Mouse (Mus musculus) forebrain, embryonic 12.5 days (tissue): Measurements from ENCODE around the gene Ceacam20. TPM values are rescaled to one million over a fixed set of nuclear protein-coding genes. Genes with fewer than 3 reads are reported as not detected.

Source experiments
- ATAC-seq: fragments of 200-750 bp; cut with Nextera tagmentation; 2 replicates; pipeline ENCODE4 v1.8.0; 2017; ENCODE audit warnings: moderate TSS enrichment; ENCODE audit not compliant: low FRiP score
- H3K27ac ChIP-seq: fragments of 300-500 bp; sonication (generic); 2 replicates; pipeline ENCODE4 v1.5.1; 2016; ENCODE audit warnings: mild to moderate bottlenecking
- H3K27me3 ChIP-seq: fragments of 300-500 bp; sonication (generic); 2 replicates; pipeline ENCODE4 v1.6.1; 2016; ENCODE audit warnings: mild to moderate bottlenecking
- H3K36me3 ChIP-seq: fragments of 300-500 bp; sonication (generic); replicated peaks from 2 replicates; pipeline ENCODE4 v1.6.1; 2016; ENCODE audit warnings: mild to moderate bottlenecking
- H3K4me1 ChIP-seq: fragments of 300-500 bp; sonication (generic); 2 replicates; pipeline ENCODE4 v1.6.1; 2016
- H3K4me2 ChIP-seq: fragments of 300-500 bp; sonication (generic); 2 replicates; pipeline ENCODE4 v1.6.1; 2016; ENCODE audit warnings: mild to moderate bottlenecking, moderate library complexity
- H3K4me3 ChIP-seq: fragments of 300-500 bp; sonication (generic); replicated peaks from 2 replicates; pipeline ENCODE4 v1.5.1; 2016; ENCODE audit warnings: mild to moderate bottlenecking
- H3K9ac ChIP-seq: fragments of 300-500 bp; sonication (generic); 2 replicates; pipeline ENCODE4 v1.6.1; 2016; ENCODE audit warnings: mild to moderate bottlenecking
- H3K9me3 ChIP-seq: fragments of 300-500 bp; sonication (generic); 2 replicates; pipeline ENCODE4 v1.6.1; 2016
- WGBS: fragments of 180-500 bp; shearing (Covaris S2); methylation state at CpG from one replicate; pipeline ENCODE4 v1.1.7; 2016; 5-methylcytosine and 5-hydroxymethylcytosine counted together
- polyA plus RNA-seq: library from polyadenylated mRNA; unstranded; fragments of >200 nt; fragmentation: Nextera tagmentation; extraction: Ambion mirVana; gene quantifications from 2 replicates; pipeline ENCODE4 v1.2.1, GENCODE M21; 2016

Ceacam20 gene
- polyA plus RNA-seq, 1 experiment from 2014 or later: not detected

DNA sequence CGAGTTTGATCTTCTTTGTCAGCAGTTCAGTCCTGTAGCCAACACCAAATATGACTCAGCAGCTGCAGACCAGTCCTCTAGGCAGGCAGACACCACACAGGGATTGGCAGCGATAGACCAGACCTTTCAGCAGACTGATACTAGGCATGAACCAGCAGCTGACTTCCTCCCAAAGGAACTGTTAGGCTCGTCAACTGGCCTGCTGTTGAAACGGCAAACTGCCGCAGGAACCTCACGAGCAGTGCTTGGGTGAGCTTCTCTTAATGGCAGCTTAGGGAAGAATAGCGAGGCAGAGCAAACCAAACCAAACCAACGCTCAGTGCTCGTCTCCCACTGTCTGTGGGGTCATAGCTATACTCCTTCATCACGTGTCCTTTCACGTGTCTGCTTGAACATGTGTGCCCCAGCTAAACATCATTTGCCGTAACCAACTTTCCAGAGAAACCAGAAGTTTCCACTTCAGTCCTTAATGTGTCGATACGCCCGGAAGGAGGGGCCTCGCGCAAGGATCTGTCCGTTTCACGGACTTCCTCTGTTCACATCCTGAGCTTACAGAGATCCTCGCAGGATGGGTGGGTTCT is 30.0 kb upstream of the Ceacam20 start:
- Histone ChIP-seq H3K27ac (no peak overlapping the region), H3K9me3 (no peaks in the 10 kb centered on the region), H3K27me3 (no peaks in the 10 kb centered on the region), H3K4me1 (0 out of 2 replicates have a peak, but pooled peaks cover 6% of the 10 kb centered on the region), H3K36me3 (no peaks in the 10 kb centered on the region), H3K4me3 (no peak overlapping the region), H3K4me2 (no peak overlapping the region), H3K9ac (no peak overlapping the region)
- ATAC-seq: no peak
- WGBS: 84% methylated on average over 20 of the region's 20 CpGs

DNA sequence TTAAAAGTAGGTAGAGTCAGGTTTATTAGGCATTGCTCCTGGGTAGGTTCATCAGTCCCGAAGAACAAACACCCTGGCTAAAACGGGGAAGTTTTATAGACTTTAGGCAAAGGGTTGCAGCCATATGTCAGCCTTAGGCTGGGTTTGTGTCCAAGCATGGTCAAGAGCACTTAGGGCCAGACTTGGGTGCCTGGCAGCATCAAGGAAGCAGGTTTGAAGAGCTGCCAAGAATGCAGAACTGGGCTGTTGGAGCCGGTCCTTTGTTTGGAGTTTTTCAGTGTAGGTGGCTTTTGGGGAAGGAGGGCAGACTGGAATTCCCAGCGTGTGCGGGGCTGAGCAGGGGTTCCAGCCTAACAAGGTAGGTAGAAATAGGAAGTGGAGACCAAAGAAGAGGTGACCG is 29.3 kb upstream of the Ceacam20 start:
- WGBS: 81% methylated on average over 6 of the region's 6 CpGs
- no peak overlapping the region for H3K9ac ChIP-seq
- no peak overlapping the region for H3K4me2 ChIP-seq
- H3K27ac ChIP-seq: no peak overlapping the region
- H3K4me3 ChIP-seq: no peak overlapping the region
- H3K36me3 ChIP-seq: no peaks in the 10 kb centered on the region
- ATAC-seq: no peak
- no peaks in the 10 kb centered on the region for H3K9me3 ChIP-seq
- no peaks in the 10 kb centered on the region for H3K27me3 ChIP-seq
- 0 out of 2 replicates have a peak, but pooled peaks cover 6% of the 10 kb centered on the region for H3K4me1 ChIP-seq

DNA sequence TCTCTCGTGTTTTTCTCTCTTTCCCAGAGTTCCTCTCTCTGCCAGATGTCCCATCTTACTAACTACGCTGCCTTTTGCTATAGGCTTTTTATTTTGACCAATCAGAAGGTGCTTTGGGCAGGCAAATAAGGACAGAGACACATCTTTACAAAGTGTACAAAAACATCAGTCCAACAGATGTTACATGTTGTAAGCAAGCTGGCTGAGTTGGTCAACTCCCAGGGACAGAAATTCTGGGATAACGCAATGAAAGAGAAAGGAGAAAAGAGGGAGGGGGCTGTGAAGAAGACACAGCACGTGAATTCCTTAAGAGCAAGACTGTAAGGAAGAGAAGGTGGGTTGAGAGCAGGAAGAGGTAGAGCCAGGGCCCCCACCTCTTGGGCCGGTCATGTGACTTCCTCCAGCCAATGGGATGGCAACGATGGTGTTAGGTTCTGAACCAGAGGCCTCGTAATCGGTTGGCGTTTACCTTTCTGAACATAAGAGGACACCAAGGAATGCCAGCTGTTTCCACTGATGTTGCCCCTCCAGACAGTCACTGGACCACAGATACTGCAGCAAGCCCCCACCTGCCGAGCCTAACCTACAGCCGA is 27.9 kb upstream of the Ceacam20 start:
- 86% methylated on average over 11 of the region's 11 CpGs for WGBS
- H3K9ac ChIP-seq: no peak overlapping the region

DNA sequence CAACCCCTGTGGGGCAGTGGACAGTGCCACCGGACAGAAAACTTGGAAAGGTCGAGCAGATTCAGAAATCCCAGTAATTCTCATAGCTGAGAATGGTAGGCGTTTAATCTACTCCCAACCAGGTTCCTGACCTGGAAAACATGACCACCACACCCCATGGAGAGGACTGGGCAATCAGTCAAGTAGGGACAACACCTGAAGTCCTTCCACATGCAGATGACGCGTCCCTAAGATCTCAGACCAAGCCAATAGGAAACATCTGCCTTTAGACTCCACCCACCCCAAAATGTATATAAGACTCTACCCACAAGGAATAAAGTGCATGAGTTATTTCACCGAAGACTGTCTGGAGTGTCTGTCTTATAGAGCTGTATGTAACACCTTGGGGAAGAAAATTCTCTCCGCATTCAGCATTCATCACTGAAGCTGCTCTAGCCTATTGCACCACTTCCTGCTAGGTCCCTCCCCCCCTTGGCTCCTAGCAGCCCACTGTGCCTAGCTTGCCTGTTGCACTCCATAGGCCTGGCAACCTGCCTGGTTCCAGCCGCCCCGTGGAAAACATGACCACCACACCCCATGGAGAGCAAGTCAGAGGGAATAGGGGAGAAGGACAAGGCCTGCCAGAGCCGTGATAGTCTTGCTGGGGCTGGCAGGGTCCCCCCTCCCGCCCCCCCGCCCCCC is 25.5 kb upstream of the Ceacam20 start:
- no peak for ATAC-seq
- H3K4me3 ChIP-seq: no peak overlapping the region

More for the DNA sequence above, 27.9 kb upstream of the Ceacam20 start:
- Histone ChIP-seq H3K36me3 (no peaks in the 10 kb centered on the region), H3K27ac (no peak overlapping the region), H3K4me1 (0 out of 2 replicates have a peak, but pooled peaks cover 4% of the 10 kb centered on the region), H3K27me3 (no peaks in the 10 kb centered on the region), H3K4me2 (no peak overlapping the region), H3K4me3 (no peak overlapping the region), H3K9me3 (no peaks in the 10 kb centered on the region)
- ATAC-seq: no peak

DNA sequence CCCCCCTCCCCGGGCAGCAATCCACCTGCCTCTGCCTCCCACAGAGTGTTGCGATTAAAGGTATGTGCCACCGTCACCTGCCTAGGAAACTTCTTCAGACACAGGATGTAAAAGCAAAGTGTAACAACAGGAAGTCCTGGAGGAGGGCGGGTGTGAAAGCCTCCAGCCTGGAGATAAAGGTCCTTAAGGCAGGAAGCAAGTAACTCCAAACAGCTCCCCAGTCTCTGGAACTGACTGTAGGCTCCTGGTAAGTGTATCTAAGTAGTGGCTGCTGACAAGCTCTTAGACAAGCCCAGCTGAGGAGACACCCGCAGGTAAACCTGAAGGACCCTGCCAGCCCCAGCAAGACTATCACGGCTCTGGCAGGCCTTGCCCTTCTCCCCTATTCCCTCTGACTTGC is 25.0 kb upstream of the Ceacam20 start:
- no peak overlapping the region for H3K4me2 ChIP-seq
- no peak overlapping the region for H3K27ac ChIP-seq
- 57% methylated on average over 5 of the region's 6 CpGs for WGBS
- H3K4me3 ChIP-seq: no peak overlapping the region
- H3K9ac ChIP-seq: no peak overlapping the region
- H3K9me3 ChIP-seq: no peaks in the 10 kb centered on the region; the same call in 1 of the 2 replicates
- no peaks in the 10 kb centered on the region for H3K4me1 ChIP-seq
- ATAC-seq: no peak
- no peaks in the 10 kb centered on the region for H3K36me3 ChIP-seq
- no peaks in the 10 kb centered on the region for H3K27me3 ChIP-seq

More for the DNA sequence above, 25.5 kb upstream of the Ceacam20 start:
- no peaks in the 10 kb centered on the region for H3K36me3 ChIP-seq
- H3K27ac ChIP-seq: no peak overlapping the region
- WGBS: 72% methylated on average over 10 of the region's 12 CpGs
- no peaks in the 10 kb centered on the region for H3K27me3 ChIP-seq
- H3K9ac ChIP-seq: no peak overlapping the region
- no peaks in the 10 kb centered on the region for H3K4me1 ChIP-seq
- no peaks in the 10 kb centered on the region; the same call in 1 of the 2 replicates for H3K9me3 ChIP-seq
- H3K4me2 ChIP-seq: no peak overlapping the region

DNA sequence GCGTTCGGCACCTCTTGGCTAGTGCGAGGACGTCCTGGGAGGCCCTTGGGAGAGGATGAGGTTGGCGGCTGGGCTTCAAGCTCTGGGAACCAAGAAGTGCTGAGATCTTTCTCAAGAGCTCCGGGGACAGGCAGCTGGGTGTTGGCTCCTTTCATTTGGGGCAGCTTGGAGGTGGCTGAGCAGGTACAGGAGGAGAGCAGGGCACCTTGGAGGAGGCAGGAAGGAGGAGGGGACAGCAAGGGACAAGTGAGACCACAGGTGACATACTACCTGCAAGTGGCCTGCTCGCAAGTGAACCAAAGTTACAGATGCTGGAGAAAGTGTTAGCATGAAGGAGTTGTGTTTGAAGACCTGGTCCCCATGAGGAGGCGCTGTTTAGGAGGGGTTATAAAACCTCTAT is 20.5 kb upstream of the Ceacam20 start:
- Histone ChIP-seq H3K27me3 (no peaks in the 10 kb centered on the region), H3K4me1 (no peaks in the 10 kb centered on the region), H3K36me3 (no peaks in the 10 kb centered on the region), H3K9me3 (no peaks in the 10 kb centered on the region; the same call in 1 of the 2 replicates), H3K4me2 (no peak overlapping the region), H3K9ac (no peak overlapping the region), H3K27ac (no peak overlapping the region), H3K4me3 (no peak overlapping the region)
- no peak for ATAC-seq
- WGBS: 92% methylated on average over 8 of the region's 8 CpGs

DNA sequence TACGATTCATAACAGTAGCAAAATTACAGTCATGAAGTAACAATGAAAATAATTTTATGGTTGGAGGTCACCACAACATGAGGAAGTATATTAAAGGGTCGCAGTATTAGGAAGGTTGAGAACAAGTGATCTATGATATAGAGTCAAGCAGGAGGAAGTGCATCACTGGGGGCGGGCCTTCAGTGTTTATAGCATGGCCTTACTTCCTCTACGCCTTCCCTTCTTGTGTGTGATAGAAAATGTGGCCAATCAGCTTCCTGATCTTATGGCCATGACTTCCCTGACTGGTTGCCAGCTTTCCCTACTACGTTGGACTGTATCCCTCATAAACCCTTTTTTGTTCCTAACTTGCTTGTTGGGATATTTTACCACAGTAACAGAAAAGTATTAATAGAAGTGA is 20.0 kb upstream of the Ceacam20 start:
- ATAC-seq: no peak
- no peak overlapping the region for H3K4me3 ChIP-seq
- 85% methylated on average over 5 of the region's 5 CpGs for WGBS

DNA sequence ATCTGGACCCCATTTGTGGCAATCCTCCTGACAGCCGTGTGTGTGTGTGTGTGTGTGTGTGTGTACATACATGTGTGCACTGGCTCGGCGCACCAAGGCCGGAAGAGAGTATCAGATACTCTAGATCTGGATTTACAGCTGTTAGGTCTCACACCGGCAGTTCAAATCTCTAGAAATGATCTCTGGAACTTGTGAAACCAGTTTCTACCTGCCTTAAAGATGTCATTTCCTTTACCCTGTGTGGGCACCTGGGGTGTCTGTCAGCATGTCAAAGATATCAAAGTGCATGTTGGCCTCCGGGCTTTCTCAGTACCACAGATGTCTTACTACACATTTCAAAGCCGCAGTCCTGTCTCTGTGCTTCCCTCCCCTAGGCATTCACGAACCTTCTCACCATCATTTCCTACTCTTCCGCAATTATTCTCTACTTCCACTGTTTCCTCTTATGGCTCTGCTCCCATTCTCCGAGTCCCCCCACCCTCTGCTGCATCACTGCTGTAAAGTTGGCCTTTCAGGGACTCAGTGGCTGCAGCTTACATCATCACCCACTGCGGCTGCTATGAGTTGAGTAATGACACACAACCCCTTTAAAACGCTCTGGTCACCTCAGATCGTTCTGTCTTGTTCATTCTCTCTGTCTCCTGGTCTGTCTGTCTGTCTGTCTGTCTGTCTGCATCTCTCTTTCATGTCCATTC is 19.2 kb upstream of the Ceacam20 start:
- no peak overlapping the region for H3K27ac ChIP-seq
- ATAC-seq: no peak
- 88% methylated on average over 13 of the region's 13 CpGs for WGBS
- H3K9ac ChIP-seq: no peak overlapping the region
- no peaks in the 10 kb centered on the region for H3K27me3 ChIP-seq
- no peaks in the 10 kb centered on the region for H3K4me1 ChIP-seq
- no peaks in the 10 kb centered on the region; the same call in 1 of the 2 replicates for H3K9me3 ChIP-seq
- no peak overlapping the region for H3K4me2 ChIP-seq
- H3K36me3 ChIP-seq: no peaks in the 10 kb centered on the region
- no peak overlapping the region for H3K4me3 ChIP-seq

More for the DNA sequence above, 20.0 kb upstream of the Ceacam20 start:
- no peak overlapping the region for H3K27ac ChIP-seq
- no peaks in the 10 kb centered on the region; the same call in 1 of the 2 replicates for H3K9me3 ChIP-seq
- no peaks in the 10 kb centered on the region for H3K27me3 ChIP-seq
- no peaks in the 10 kb centered on the region for H3K4me1 ChIP-seq
- H3K4me2 ChIP-seq: no peak overlapping the region
- H3K9ac ChIP-seq: no peak overlapping the region
- no peaks in the 10 kb centered on the region for H3K36me3 ChIP-seq

DNA sequence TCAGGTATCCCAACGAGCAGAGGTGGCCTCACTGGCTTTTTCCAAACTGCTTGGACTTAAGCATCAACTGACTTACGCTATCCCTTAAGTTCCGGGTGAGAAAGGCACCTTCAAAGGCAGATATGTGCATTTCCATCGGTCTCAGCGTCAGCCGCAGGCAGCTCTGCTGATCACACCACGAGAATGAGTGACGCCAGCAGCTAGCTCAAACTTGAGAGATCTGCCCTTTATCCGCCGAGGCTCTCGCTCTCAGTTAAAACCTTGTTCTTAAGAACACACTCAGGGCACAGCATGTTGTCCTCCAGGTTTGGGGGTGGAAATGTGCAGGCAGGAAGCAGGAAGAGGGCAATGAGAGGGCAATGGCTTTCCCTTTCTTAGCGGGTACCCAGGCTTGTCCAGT is 16.3 kb upstream of the Ceacam20 start:
- Histone ChIP-seq H3K27me3 (no peaks in the 10 kb centered on the region), H3K27ac (no peak overlapping the region), H3K4me1 (no peaks in the 10 kb centered on the region; the same call in 1 of the 2 replicates), H3K36me3 (no peaks in the 10 kb centered on the region), H3K9me3 (no peaks in the 10 kb centered on the region; the same call in 1 of the 2 replicates), H3K4me2 (no peak overlapping the region), H3K9ac (no peak overlapping the region), H3K4me3 (no peak overlapping the region)
- WGBS: 83% methylated on average over 12 of the region's 12 CpGs
- no peak for ATAC-seq

DNA sequence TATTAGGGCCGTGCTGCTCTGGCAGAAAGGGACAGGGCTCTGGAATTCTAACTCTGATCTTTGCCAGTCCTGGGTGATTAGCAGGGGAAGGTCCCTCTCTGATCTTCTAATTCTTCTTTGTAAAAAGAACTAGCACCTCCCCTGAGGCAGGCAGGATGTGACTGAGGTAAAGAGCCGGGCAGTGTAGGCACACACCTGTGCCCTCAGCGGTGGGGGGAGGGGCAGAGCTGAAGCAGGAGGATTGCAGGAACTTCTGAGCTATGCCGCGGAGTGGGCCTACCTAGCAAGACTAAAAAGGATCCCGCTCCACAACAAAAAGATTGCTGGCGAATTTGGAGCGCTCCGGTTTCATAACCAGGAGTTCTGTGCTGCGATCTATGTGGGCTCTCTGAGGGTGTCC is 15.2 kb upstream of the Ceacam20 start:
- no peak for ATAC-seq
- 61% methylated on average over 10 of the region's 10 CpGs for WGBS
- no peak overlapping the region for H3K9ac ChIP-seq
- H3K27me3 ChIP-seq: no peaks in the 10 kb centered on the region
- H3K9me3 ChIP-seq: no peaks in the 10 kb centered on the region
- no peak overlapping the region for H3K4me2 ChIP-seq
- H3K4me1 ChIP-seq: no peaks in the 10 kb centered on the region; the same call in 1 of the 2 replicates
- no peaks in the 10 kb centered on the region for H3K36me3 ChIP-seq
- no peak overlapping the region for H3K4me3 ChIP-seq
- no peak overlapping the region for H3K27ac ChIP-seq

DNA sequence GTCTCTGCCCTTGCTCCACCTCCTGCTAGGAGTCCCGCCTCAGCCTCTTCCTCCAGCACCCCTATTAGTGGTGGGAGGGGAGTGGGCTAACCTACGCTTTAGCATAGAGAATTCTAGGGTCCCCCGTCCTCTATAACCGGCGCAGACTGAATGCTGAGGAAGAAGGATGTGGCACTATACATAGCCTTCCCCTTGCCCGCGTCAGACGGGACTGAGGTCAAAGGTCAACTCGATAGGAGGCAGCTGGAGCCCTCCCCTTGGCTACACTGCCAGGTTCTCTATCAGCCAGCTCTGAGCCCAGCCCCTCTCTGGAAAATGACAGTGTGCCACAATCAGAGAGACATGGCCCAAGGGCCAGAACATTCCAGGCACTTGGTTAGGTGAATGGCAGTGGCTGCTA is 14.6 kb upstream of the Ceacam20 start, which contains the start of gene Igsf23:
Gene Igsf23 (minus strand): TSS at position 168 of the 400 bp plus-strand sequence.
- H3K4me1 ChIP-seq: no peaks in the 10 kb centered on the region; the same call in 1 of the 2 replicates
- ATAC-seq: no peak
- H3K27ac ChIP-seq: no peak within 1 kb of the TSS
- H3K4me3 ChIP-seq: no peak within 1 kb of the TSS
- no peak within 1 kb of the TSS for H3K9ac ChIP-seq
- no peak within 1 kb of the TSS for H3K4me2 ChIP-seq
- no peaks in the 10 kb centered on the region for H3K27me3 ChIP-seq
- no peaks in the 10 kb centered on the region for H3K36me3 ChIP-seq
- 59% methylated on average over 9 of the region's 9 CpGs for WGBS
- H3K9me3 ChIP-seq: no peaks in the 10 kb centered on the region

DNA sequence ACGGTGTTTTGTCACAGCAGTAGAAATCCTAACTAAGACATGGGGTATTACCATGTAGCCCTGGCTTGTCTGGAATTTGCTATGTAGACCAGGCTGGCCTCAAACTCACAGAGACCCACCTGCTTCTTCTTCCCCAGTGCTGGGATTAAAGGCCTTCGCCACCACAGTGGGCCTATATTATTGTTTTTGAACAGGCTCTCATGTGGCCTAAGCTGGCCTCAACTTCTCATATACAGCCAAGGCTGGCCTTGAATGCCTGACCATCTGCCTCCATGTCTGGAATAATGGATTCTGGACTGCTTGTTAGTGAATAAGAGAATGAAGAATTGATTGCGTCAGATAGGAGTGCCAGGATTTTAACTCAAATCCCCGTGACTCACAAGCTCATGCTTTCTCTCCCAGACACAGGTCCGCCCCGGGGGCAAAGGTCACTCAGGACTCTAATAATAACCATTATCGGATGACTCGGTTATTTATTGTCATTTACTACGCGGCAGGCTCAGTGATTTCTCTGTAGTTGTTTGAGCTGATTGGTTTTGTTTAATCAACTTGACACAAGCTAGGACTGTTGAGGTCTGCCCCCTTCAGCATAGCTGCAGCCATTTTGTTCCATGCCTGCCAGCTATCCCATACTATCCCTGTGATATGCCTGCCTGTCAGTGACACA is 12.8 kb upstream of the Ceacam20 start:
- no peaks in the 10 kb centered on the region for H3K27me3 ChIP-seq
- no peaks in the 10 kb centered on the region for H3K9me3 ChIP-seq
- no peak overlapping the region for H3K4me3 ChIP-seq
- H3K27ac ChIP-seq: no peak overlapping the region
- WGBS: 63% methylated on average over 10 of the region's 10 CpGs
- no peaks in the 10 kb centered on the region; the same call in 1 of the 2 replicates for H3K4me1 ChIP-seq
- no peak for ATAC-seq
- no peak overlapping the region for H3K9ac ChIP-seq
- H3K4me2 ChIP-seq: no peak overlapping the region
- H3K36me3 ChIP-seq: no peaks in the 10 kb centered on the region
